Mouse (Mus musculus): ENCODE measurements around the gene Dsn1.

The Dsn1 gene

GRCm38 (mm10) chr2:156973316-156974100 is 33.4 kb downstream of the Dsn1 start:
- DNase-seq (ENCODE audit: low read depth, low spot score) = peak; percentile 95

- DNase-seq (ENCODE audit: low read depth, low spot score) = peak; percentile 66
Observed at GRCm38 (mm10) chr2:156970253-156970652, 36.7 kb downstream of the Dsn1 start.

GRCm38 (mm10) chr2:156968501-156968900 is 38.5 kb downstream of the Dsn1 start:
- DNase-seq (ENCODE audit: low read depth, low spot score) = peak; percentile 61

- no peak for DNase-seq (ENCODE audit: low read depth, low spot score)
Observed at GRCm38 (mm10) chr2:156967388-156967787, 39.6 kb downstream of the Dsn1 start.

- no peak for DNase-seq (ENCODE audit: low read depth, low spot score)
Observed at GRCm38 (mm10) chr2:156963891-156964290, 43.1 kb downstream of the Dsn1 start.

- DNase-seq (ENCODE audit: low read depth, low spot score) = no peak
Observed at GRCm38 (mm10) chr2:156958496-156959252, 48.3 kb downstream of the Dsn1 start.

GRCm38 (mm10) chr2:156957035-156957434 is 49.9 kb downstream of the Dsn1 start:
- peak; percentile 66 for DNase-seq (ENCODE audit: low read depth, low spot score)

- DNase-seq (ENCODE audit: low read depth, low spot score) = no peak
Observed at GRCm38 (mm10) chr2:156956306-156956705, 50.6 kb downstream of the Dsn1 start.

- peak; percentile 63 for DNase-seq (ENCODE audit: low read depth, low spot score)
Observed at GRCm38 (mm10) chr2:156954463-156954862, 52.5 kb downstream of the Dsn1 start.

GRCm38 (mm10) chr2:156951301-156952094 is 55.5 kb downstream of the Dsn1 start:
- DNase-seq (ENCODE audit: low read depth, low spot score) = no peak

- DNase-seq (ENCODE audit: low read depth, low spot score) = peak; percentile 62
Observed at GRCm38 (mm10) chr2:156950816-156951215, 56.1 kb downstream of the Dsn1 start.

Measured in brain, adult 2 months (tissue).